In genomic region chr14:27169287-27169686, GRCm38 (mm10) we compare ENCODE assay signal across 6 mouse cellular contexts. TPM values are rescaled to one million over a fixed set of nuclear protein-coding genes. Genes with fewer than 3 reads are reported as not detected.
A peak's percentile ranks its signal among the peaks of the same experiment; 100 is the strongest.
ATAC-seq and TF ChIP-seq lines count a peak whose summit lies in the region.
"Had no signal": no experiment of that assay in that cellular context is flagged by ENCODE, and none has a peak within 500 bp of the region (broad histone marks: within the 10 kb centered on the region; RNA-seq: fewer than 3 reads in every experiment).

No protein-coding gene starts in this region.

- H3K36me3 ChIP-seq in myocyte (ENCODE audit: control insufficient read depth, insufficient read depth) = no peaks in the 10 kb centered on the region
- H3K36me3 ChIP-seq: G1E had no signal

- no peak for ATAC-seq in erythroblast, adult 5-6 weeks (replicated peaks; ENCODE audit: low FRiP score, poor library complexity, severe bottlenecking)
- ATAC-seq: activated CD4-positive, CD25-positive, alpha-beta regulatory T cell, adult 4 months; CD4-positive, CD25-positive, alpha-beta regulatory T cell, adult 4 months; Patski had no signal

- H3K4me2 ChIP-seq in myocyte (ENCODE audit: low read depth) = no peak overlapping the region

- TF ChIP-seq POLR2A in myocyte (IDR thresholded peaks at IDR 0.05; ENCODE audit: insufficient read length, low read depth) = no peak

- H3K79me2 ChIP-seq in myocyte (ENCODE audit: control insufficient read depth, insufficient read depth) = no peaks in the 10 kb centered on the region

- H3K4me3 ChIP-seq in myocyte = no peak overlapping the region

- no peak overlapping the region for H3ac ChIP-seq in myocyte (ENCODE audit: control insufficient read depth, insufficient read length)

- H3K27me3 ChIP-seq in myocyte (ENCODE audit: control insufficient read depth, insufficient read depth, insufficient read length) = no peaks in the 10 kb centered on the region
- H3K27me3 ChIP-seq: Patski had no signal

TF ChIP-seq in myocyte, 11 proteins besides CTCF, POLR2A, EP300 and RAD21:
- TF ChIP-seq MYOD1 (IDR thresholded peaks at IDR 0.05; ENCODE audit: control insufficient read depth in 1 of 3, insufficient read length in 2 of 3, low read depth in 2 of 3) (peak in 2 of 3 experiments; percentile 78 to 82), POLR2AphosphoS2 (IDR thresholded peaks at IDR 0.05; ENCODE audit: insufficient read length, low read depth) (no peak), MYOG (IDR thresholded peaks at IDR 0.05; ENCODE audit: control insufficient read depth in 1 of 3, insufficient read depth in 1 of 3, insufficient read length in 2 of 3, low read depth in 2 of 3) (peak; percentile 38 to 86 (median 62)), TCF12 (IDR thresholded peaks at IDR 0.05; ENCODE audit: insufficient read depth, poor library complexity, severe bottlenecking) (peak; percentile 1)
TF ChIP-seq in myocyte: peak in this region for 3.

RNA-seq across cellular contexts. Expression of gene Arhgef3, which starts 54.6 kb away (rescaled TPM):
- polyA plus RNA-seq in myocyte (2012; fragmentation: generic; extraction: Trizol) = 6.6 TPM
- 4.8 and 7.7 TPM in 2 replicates for total RNA-seq in erythroblast, adult 5-6 weeks (2015; ENCODE audit: low replicate concordance)
- total RNA-seq in erythroblast, adult 5-6 weeks (2017; ENCODE audit: low replicate concordance) = 6.3 and 8.3 TPM in 2 replicates
